Mouse (Mus musculus): ENCODE data around the gene Ptprd.

- TF ChIP-seq CTCF (IDR thresholded peaks at IDR 0.05; ENCODE audit: low read depth) (no peak), EP300 (optimal IDR thresholded peaks at IDR 0.05) (no peak)
These were observed 1759.5 kb downstream of the Ptprd start for GRCm38 (mm10) chr4:76452286-76452685.

Measured in stomach, postnatal 0 days (tissue).